24 mouse cellular contexts compared by ENCODE assay signal in genomic region chr8:11697467-11697866, GRCm38 (mm10). TPM values are rescaled to one million over a fixed set of nuclear protein-coding genes. Genes with fewer than 3 reads are reported as not detected.
"Had no signal": no experiment of that assay in that cellular context is flagged by ENCODE, and none has a peak within 500 bp of the region (broad histone marks: within the 10 kb centered on the region; RNA-seq: fewer than 3 reads in every experiment).

No protein-coding gene starts in this region.

- H3K9me3 ChIP-seq: midbrain, embryonic 10.5 days; midbrain, embryonic 12.5 days; neural tube, embryonic 12.5 days; stomach, embryonic 15.5 days had no signal

- ATAC-seq: midbrain, embryonic 16.5 days had no signal

- H3K27me3 ChIP-seq: neural tube, embryonic 12.5 days; stomach, embryonic 15.5 days had no signal

- H3K4me3 ChIP-seq: midbrain, embryonic 10.5 days; midbrain, embryonic 12.5 days; neural tube, embryonic 12.5 days; stomach, embryonic 15.5 days had no signal

- H3K36me3 ChIP-seq: midbrain, embryonic 10.5 days; midbrain, embryonic 12.5 days; neural tube, embryonic 12.5 days; stomach, embryonic 15.5 days had no signal

- H3K4me1 ChIP-seq: midbrain, embryonic 12.5 days had no signal

- H3K4me2 ChIP-seq: lung, embryonic 14.5 days; midbrain, embryonic 12.5 days; neural tube, embryonic 12.5 days; stomach, embryonic 15.5 days had no signal

- H3K27ac ChIP-seq: midbrain, embryonic 10.5 days; midbrain, embryonic 12.5 days; neural tube, embryonic 12.5 days; stomach, embryonic 15.5 days; stomach, postnatal 0 days had no signal

- H3K9ac ChIP-seq: lung, embryonic 14.5 days; midbrain, embryonic 12.5 days; neural tube, embryonic 12.5 days; stomach, embryonic 15.5 days had no signal

- DNase-seq: lung, adult 18-20 months; lung, embryonic 14.5 days; lung, postnatal 10 days; lung, postnatal 4 days; midbrain, embryonic 14.5 days; right cerebral cortex, postnatal 14 days; spleen, adult 18-20 months; thymus, adult 2 months; thymus, postnatal 25 days; thymus, postnatal 4 days had no signal

RNA-seq across cellular contexts. Expression of gene 1700016D06Rik, which starts 3.4 kb away (rescaled TPM):
- total RNA-seq: megakaryocyte, adult 5-6 weeks; megakaryocyte-erythroid progenitor cell, adult 5-6 weeks; neutrophil, adult 5-6 weeks had no signal
- polyA plus RNA-seq: liver, embryonic 16.5 days; lung, embryonic 14.5 days; lung, embryonic 16.5 days; midbrain, embryonic 14.5 days; midbrain, embryonic 16.5 days; neural tube, embryonic 12.5 days; neural tube, embryonic 14.5 days; small intestine, adult 2 months; stomach, embryonic 15.5 days; stomach, postnatal 0 days; thymus, adult 2 months; urinary bladder, adult 2 months had no signal
